Mouse (Mus musculus): ENCODE measurements around the gene 1700016D06Rik.

- TF ChIP-seq POLR2A (IDR thresholded peaks at IDR 0.05; ENCODE audit: low read depth, low read length) (no peak), CTCF (conservative IDR thresholded peaks at IDR 0.05; ENCODE audit: insufficient read depth, insufficient read length, low read depth, low read length) (no peak)
Measured at GRCm38 (mm10) chr8:11689945-11690344, 10.9 kb downstream of the 1700016D06Rik start.
